Mouse (Mus musculus) adrenal gland, postnatal 25 days (tissue): ENCODE measurements at regions not wholly inside any gene's neighbourhood (a gene's known extent, or its start where the extent isn't known, plus 50 kb on each side); places are given as distances from the start of the nearest gene placed in this dataset.
"Not testable (repeated sequence)": the region's sequence is repeated elsewhere in the genome, so short reads cannot be mapped to it uniquely, and the experiment has no call there.

Source experiments
- DNase-seq: peaks from one replicate; pipeline ENCODE4 v3.0.0; 2021; ENCODE audit warnings: mixed read lengths

DNA sequence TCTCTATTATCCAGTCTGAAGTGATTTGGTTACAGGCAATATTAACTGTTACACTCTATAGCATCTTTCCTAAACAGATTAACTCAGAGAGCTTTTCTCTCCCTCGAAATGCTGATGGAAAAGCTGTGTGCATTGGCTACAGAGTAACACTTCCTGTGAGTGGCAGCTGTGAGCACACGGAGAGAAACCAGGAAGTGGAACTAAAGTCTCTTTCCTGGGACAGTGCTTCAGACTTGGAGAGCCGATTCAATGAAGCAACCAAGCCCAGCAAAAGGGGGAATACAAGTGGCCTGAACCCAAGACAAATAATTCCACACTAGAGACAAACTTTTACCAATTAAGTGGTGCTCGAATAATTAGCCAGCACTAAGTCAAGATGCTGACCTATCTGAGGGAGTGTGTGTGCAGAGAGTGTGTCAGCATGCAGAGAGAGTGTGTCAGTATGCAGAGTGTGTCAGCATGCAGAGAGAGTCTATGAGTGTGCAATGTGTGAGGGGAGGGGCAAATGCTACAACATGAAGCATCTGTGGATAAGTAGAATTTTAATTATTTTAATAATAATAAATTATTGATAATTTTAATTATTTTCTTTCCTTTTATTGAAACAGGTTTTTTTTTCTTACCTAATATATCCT is 74.9 kb upstream of the 1110032F04Rik start:
- DNase-seq: no peak

DNA sequence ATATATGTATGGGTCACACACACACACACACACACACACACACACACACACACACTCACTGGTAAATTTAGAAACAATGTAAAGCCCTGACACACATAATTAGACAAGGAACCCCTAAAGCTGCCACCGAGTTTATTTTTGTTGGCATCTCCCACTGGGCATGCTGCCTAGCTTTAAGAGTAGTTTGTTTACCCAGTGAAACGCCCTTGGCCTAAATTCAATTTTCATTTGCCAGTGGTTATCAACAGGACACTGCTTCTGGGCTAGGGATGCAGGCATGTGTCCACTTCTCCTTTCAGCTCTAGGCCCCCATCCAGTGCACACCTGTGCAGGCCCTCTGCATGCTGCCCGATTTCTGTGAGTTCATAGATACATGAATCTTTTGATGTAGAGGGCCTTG is 73.7 kb upstream of the 1110032F04Rik start:
- DNase-seq: no peak

DNA sequence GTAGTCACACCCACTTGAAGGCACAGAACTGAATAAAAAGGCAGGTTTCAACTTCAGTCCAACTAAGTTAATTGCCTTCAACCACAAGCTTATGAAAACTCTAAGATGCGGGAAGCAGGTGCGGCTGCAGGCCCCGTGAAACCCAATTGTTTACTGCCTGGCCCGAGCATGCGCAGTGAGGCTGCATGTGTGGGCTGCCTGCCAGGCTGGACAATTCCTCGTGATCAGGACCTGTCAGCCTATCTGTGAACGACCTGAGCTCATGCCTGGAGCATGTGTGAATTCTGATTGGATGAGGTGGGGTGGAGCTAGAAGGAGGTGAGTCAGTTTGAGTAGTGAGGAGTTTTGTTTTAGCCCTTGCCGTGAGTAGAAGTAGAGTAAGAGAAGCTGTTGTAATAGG is 71.0 kb upstream of the 1110032F04Rik start:
- not testable (repeated sequence) for DNase-seq

DNA sequence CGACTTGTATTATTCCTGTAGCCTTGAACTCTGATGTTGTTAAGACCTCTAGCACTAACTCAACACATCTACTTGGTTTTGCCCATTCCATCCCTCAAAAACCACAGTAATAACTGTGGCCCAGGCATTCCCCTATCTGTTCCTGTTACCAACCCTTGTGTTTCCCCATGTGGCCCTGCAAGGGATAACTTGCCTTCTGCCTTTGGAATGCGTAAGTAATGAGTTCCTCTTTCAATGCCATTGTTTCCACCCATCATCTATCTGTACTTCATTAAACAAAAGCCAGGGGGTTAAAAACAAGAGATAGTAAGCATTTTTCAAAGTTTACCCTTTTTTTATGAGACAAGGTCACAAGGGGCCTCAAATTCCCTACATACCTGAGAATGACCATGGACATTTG is 60.5 kb upstream of the 1110032F04Rik start:
- DNase-seq: no peak

DNA sequence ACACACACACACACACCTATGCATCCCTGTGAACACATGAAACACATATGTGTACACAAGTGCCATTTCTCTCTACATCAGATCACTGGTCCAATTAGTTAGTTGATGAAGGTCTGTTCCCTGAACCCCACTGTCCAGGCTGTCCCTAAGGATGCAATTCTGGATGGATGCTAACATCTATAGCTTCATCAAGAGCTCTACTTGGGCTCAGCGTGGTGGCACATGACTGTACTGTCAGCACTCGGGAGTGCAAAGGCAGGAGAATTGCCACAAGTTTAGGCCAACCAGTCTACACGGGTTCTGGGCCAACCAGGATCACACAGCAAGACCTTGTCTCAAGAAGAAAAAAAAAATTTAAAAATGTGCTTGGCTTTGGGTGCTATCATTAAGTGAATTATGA is 55.9 kb upstream of the 1110032F04Rik start:
- DNase-seq: no peak

DNA sequence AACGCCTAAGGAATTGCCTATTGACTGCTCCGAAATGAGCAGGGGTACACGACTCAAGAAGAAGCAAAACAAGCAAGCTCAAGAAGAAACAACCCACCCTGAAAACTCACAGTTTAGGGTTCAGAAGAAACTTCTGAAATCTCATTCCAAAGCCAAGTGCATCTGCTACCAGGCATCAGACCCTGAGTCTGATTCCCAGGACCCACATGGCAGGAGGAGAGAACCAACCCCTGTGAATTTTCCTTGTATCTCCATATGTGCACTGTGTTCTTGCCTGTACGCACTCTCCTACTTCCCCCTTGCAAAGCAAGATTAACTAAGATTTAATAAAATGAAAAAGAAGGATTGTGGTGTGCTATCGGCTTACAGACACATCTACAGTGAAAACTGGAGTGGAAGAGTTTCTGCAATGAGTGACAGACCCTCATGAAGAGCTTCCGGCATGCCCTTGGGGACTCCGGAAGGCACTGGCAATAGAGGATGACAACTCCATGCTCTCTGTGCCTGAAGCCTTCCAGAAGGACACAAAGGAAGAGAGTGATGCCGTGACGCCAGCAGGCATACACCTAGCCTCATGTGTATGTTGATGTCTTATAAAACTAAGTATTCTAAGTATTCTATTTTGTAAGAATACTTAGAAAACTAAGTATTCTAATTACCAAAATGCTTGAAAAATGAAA is 55.2 kb upstream of the 1110032F04Rik start:
- DNase-seq: no peak

DNA sequence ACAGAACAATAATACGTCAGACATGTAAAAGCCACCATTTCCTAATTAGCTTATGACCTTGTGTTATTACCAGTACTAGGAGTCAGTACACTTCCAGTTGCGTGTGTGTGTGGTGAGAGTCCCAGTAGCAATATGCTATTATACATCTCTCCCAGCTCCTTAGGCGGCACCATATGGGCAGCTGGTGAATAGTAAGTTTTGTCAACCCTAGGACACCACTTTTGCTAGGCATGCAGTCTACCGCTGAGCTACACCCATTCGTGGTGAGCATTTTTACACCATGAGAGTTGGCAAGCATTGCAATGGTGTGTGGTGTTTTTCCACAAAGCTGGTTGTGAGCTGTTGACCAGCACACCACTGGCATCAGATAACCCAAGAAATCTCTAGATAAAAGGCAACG is 53.8 kb upstream of the 1110032F04Rik start:
- no peak for DNase-seq

DNA sequence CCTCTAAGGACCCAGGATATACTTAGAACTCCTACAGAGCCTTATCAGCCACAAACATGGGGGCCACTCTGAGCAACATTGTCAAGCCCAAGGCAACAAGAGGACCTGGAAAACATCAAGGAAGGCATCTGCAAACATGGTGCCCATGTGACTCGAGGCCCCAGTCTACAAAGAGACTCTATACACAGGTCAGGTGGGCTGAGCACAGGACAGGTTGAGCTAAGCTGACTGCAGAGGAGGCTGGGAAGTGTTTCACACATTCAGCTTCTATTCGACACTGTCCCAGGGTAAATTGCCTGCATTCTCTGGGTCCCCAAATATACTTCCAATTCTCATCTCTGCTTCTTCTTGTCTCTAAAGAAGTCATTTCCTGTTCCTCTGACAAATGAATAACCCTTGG is 52.1 kb upstream of the 1110032F04Rik start:
- DNase-seq: no peak
